Mouse (Mus musculus): Measurements from ENCODE around the gene Gpn3.

The Gpn3 gene

GRCm38 (mm10) chr5:122422071-122422964 lies 50.6 kb downstream of the Gpn3 start:
- DNase-seq: peak; percentile 94

- no peak for DNase-seq
Observed at GRCm38 (mm10) chr5:122423083-122423482, 51.4 kb downstream of the Gpn3 start.

- no peak for DNase-seq
Observed at GRCm38 (mm10) chr5:122425550-122425949, 53.9 kb downstream of the Gpn3 start.

- no peak for DNase-seq
Observed at GRCm38 (mm10) chr5:122430036-122430775, 58.5 kb downstream of the Gpn3 start.

GRCm38 (mm10) chr5:122431221-122431620 lies 59.5 kb downstream of the Gpn3 start:
- DNase-seq: no peak

Data from lung, postnatal 10 days (tissue).